Mouse (Mus musculus) small intestine, adult 2 months (tissue): ENCODE measurements at regions not wholly inside any gene's neighbourhood (a gene's known extent, or its start where the extent isn't known, plus 50 kb on each side); places are given as distances from the start of the nearest gene placed in this dataset.
A peak's percentile ranks its signal among the peaks of the same experiment; 100 is the strongest.

Experiments used
- H3K27ac ChIP-seq: fragments of 200-500 bp; 2 replicates; pipeline ENCODE4 v1.5.1; 2012; ENCODE audit warnings: low read depth, low read length, control low read depth, inconsistent platforms; ENCODE audit not compliant: insufficient read depth
- H3K27me3 ChIP-seq: fragments of 200-500 bp; 2 replicates; pipeline ENCODE4 v1.6.1; 2012; ENCODE audit warnings: mild to moderate bottlenecking, moderate library complexity, low read length, inconsistent platforms; ENCODE audit not compliant: control insufficient read depth, insufficient read depth
- H3K36me3 ChIP-seq: fragments of 200-500 bp; 2 replicates; pipeline ENCODE4 v1.6.1; 2012; ENCODE audit warnings: mild to moderate bottlenecking, low read length, control low read depth, inconsistent platforms; ENCODE audit not compliant: control insufficient read depth, insufficient read depth
- H3K4me1 ChIP-seq: fragments of 200-500 bp; 2 replicates; pipeline ENCODE4 v1.6.1; 2012; ENCODE audit warnings: low read length, inconsistent platforms, mixed read lengths; ENCODE audit not compliant: control insufficient read depth, insufficient read depth, insufficient read length
- H3K4me3 ChIP-seq: fragments of 200-500 bp; 2 replicates; pipeline ENCODE4 v1.5.1; 2012; ENCODE audit warnings: low read depth, mild to moderate bottlenecking, control low read depth, inconsistent platforms, low read length, moderate library complexity
- CTCF ChIP-seq: fragments of 200-500 bp; IDR thresholded peaks from 2 replicates; pipeline ENCODE4 v1.5.1; 2012; ENCODE audit warnings: low read depth, mild to moderate bottlenecking, control low read depth, inconsistent platforms, low read length, moderate library complexity, mixed read lengths; ENCODE audit not compliant: insufficient replicate concordance, insufficient read length; ENCODE audit errors: extremely low read depth
- POLR2A ChIP-seq: fragments of 200-500 bp; IDR thresholded peaks from 2 replicates; pipeline ENCODE4 v1.6.1; 2012; ENCODE audit warnings: low read depth, mild to moderate bottlenecking, control low read depth, inconsistent platforms, low read length, moderate library complexity
- WGBS: fragments of 180-500 bp; shearing (Covaris S2); methylation state at CpG from one replicate; pipeline ENCODE4 v1.1.7; 2018; 5-methylcytosine and 5-hydroxymethylcytosine counted together

DNA sequence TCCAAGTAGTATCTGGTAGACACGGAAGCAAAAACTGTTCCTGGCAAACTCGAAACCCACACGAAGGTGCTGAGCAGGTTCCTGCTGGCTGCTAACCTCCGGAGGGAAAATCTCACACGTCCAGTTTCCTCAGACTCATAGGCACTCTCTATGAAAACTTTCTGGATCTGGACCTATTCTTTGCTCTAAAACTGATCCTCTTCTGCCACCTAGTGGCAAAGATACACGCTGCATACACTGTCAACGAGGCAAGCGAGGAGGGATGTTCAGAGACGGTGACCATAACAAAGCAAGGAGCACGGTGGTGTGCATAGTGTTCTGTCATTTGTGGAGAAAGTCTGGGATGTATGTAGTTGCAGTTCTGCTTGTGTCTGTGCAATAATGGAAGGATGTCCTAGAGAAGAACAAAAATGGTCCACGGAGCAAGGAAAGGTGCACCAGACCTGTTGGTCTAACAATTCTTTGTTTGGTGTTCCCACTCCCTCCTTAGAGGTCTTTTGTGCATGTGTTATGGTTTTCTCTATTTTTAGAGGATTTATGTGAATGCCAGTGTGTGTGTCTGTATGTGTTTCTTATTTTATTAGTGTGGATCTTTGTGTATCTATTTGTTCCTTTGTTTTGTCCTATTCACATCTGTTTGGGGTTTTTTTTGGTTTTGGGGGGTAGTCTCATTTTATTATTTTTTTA is 57.0 kb upstream of the Siglech start:
- H3K27me3 ChIP-seq = no peaks in the 10 kb centered on the region
- no peak overlapping the region for H3K4me3 ChIP-seq
- H3K36me3 ChIP-seq = no peaks in the 10 kb centered on the region
- H3K4me1 ChIP-seq = no peaks in the 10 kb centered on the region
- TF ChIP-seq CTCF (peak; percentile 66; the same call in 1 of the 2 replicates), POLR2A (no peak)
- H3K27ac ChIP-seq = no peak overlapping the region
- WGBS = 9% methylated on average over 11 of the region's 11 CpGs
